Mouse (Mus musculus): Measurements from ENCODE around the gene Nrxn3. TPM values are rescaled to one million over a fixed set of nuclear protein-coding genes. Genes with fewer than 3 reads are reported as not detected.

Gene Nrxn3
- polyA plus RNA-seq, 1 experiment from 2014 or later = 2.7 TPM

GRCm38 (mm10) chr12:88818622-88819334 is 96.1 kb downstream of the Nrxn3 start:
- H3K4me2 ChIP-seq = no peak overlapping the region
- WGBS = 66% methylated on average over 4 of the region's 4 CpGs

GRCm38 (mm10) chr12:88819335-88819709 is 96.6 kb downstream of the Nrxn3 start:
- 58% methylated on average over 5 of the region's 5 CpGs for WGBS
- Histone ChIP-seq H3K4me1 (no peaks in the 10 kb centered on the region), H3K27ac (no peak overlapping the region), H3K4me2 (no peak overlapping the region), H3K27me3 (no peaks in the 10 kb centered on the region), H3K9me3 (no peaks in the 10 kb centered on the region), H3K4me3 (no peak overlapping the region), H3K36me3 (no peaks in the 10 kb centered on the region), H3K9ac (no peak overlapping the region)
- no peak for ATAC-seq (ENCODE audit: borderline replicate concordance, extremely low read depth, low FRiP score, low TSS enrichment)

More at GRCm38 (mm10) chr12:88818622-88819334, 96.1 kb downstream of the Nrxn3 start:
- H3K27me3 ChIP-seq = no peaks in the 10 kb centered on the region
- no peak overlapping the region for H3K4me3 ChIP-seq
- H3K27ac ChIP-seq = no peak overlapping the region
- H3K36me3 ChIP-seq = no peaks in the 10 kb centered on the region
- H3K9ac ChIP-seq = no peak overlapping the region
- no peaks in the 10 kb centered on the region for H3K9me3 ChIP-seq
- H3K4me1 ChIP-seq = no peaks in the 10 kb centered on the region
- no peak for ATAC-seq (ENCODE audit: borderline replicate concordance, extremely low read depth, low FRiP score, low TSS enrichment)

- ATAC-seq (ENCODE audit: borderline replicate concordance, extremely low read depth, low FRiP score, low TSS enrichment) = no peak
These were observed 97.5 kb downstream of the Nrxn3 start for GRCm38 (mm10) chr12:88820131-88820530.

GRCm38 (mm10) chr12:88830851-88831250 is 108.2 kb downstream of the Nrxn3 start:
- Histone ChIP-seq H3K4me1 (no peaks in the 10 kb centered on the region), H3K27ac (no peak overlapping the region), H3K9ac (no peak overlapping the region), H3K27me3 (no peaks in the 10 kb centered on the region), H3K36me3 (no peaks in the 10 kb centered on the region), H3K9me3 (no peaks in the 10 kb centered on the region), H3K4me3 (no peak overlapping the region), H3K4me2 (no peak overlapping the region)
- ATAC-seq (ENCODE audit: borderline replicate concordance, extremely low read depth, low FRiP score, low TSS enrichment) = no peak
- WGBS = 84% methylated on average over 1 of the region's 1 CpGs

More at GRCm38 (mm10) chr12:88820131-88820530, 97.5 kb downstream of the Nrxn3 start:
- no peak overlapping the region for H3K27ac ChIP-seq
- WGBS = 22% methylated on average over 3 of the region's 3 CpGs
- H3K4me2 ChIP-seq = no peak overlapping the region
- no peaks in the 10 kb centered on the region for H3K9me3 ChIP-seq
- H3K36me3 ChIP-seq = no peaks in the 10 kb centered on the region
- H3K4me1 ChIP-seq = no peaks in the 10 kb centered on the region
- H3K4me3 ChIP-seq = no peak overlapping the region
- no peaks in the 10 kb centered on the region for H3K27me3 ChIP-seq
- no peak overlapping the region for H3K9ac ChIP-seq

DNA sequence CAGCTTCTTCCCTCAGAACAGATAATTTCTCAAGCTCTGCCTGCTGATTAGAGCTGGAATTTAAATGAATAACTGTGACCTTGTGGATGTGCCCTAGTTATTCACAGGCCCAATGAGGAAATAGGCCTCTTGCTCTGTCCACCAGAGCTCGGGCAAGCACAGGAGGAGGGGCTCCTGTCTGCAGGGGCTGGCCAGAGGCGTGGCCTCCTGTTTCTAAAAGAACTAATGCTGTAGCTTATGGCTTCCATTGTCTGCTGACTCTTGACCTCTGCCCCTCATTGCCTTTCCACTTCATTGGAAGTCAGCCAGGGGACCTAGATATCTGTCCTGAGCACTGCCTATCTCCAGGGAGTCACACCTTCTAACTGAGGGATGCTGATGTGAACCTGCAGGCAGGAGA is 113.1 kb downstream of the Nrxn3 start:
- 16% methylated on average over 2 of the region's 2 CpGs for WGBS
- Histone ChIP-seq H3K36me3 (no peaks in the 10 kb centered on the region), H3K9me3 (no peaks in the 10 kb centered on the region), H3K27me3 (no peaks in the 10 kb centered on the region), H3K4me2 (no peak overlapping the region), H3K4me3 (no peak overlapping the region), H3K4me1 (no peaks in the 10 kb centered on the region), H3K27ac (no peak overlapping the region), H3K9ac (no peak overlapping the region)
- no peak for ATAC-seq (ENCODE audit: borderline replicate concordance, extremely low read depth, low FRiP score, low TSS enrichment)

DNA sequence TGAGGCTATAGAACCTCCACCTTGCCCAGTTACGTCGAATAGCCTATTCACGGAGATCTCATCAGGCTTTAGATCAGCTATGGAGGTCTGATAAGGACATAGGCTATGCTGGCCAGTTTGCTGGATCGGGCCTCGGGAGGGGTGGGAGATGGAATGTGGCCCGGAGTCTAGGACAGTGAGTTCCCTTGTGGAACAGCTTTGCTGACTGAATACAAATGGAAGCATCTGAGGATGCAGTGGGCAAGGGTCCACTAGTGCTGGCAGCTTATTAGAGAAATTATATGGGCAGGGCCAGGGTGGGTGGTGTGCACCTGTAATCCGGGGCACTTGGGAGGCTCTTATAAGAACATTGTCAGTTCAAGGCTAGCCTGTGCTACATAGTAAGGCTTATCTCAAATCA is 117.0 kb downstream of the Nrxn3 start:
- WGBS = 85% methylated on average over 7 of the region's 7 CpGs
- no peak overlapping the region for H3K4me2 ChIP-seq
- no peak overlapping the region for H3K9ac ChIP-seq

GRCm38 (mm10) chr12:88841350-88841749 is 118.7 kb downstream of the Nrxn3 start:
- H3K9ac ChIP-seq = no peak overlapping the region

More for the DNA sequence above, 117.0 kb downstream of the Nrxn3 start:
- no peak for ATAC-seq (ENCODE audit: borderline replicate concordance, extremely low read depth, low FRiP score, low TSS enrichment)
- no peaks in the 10 kb centered on the region for H3K9me3 ChIP-seq
- no peak overlapping the region for H3K4me3 ChIP-seq
- H3K36me3 ChIP-seq = no peaks in the 10 kb centered on the region
- no peaks in the 10 kb centered on the region for H3K27me3 ChIP-seq
- no peak overlapping the region for H3K27ac ChIP-seq
- no peaks in the 10 kb centered on the region for H3K4me1 ChIP-seq

GRCm38 (mm10) chr12:88850400-88851179 is 127.9 kb downstream of the Nrxn3 start:
- no peak overlapping the region for H3K4me2 ChIP-seq
- H3K36me3 ChIP-seq = no peaks in the 10 kb centered on the region
- H3K9me3 ChIP-seq = no peaks in the 10 kb centered on the region
- ATAC-seq (ENCODE audit: borderline replicate concordance, extremely low read depth, low FRiP score, low TSS enrichment) = no peak
- H3K4me3 ChIP-seq = no peak overlapping the region
- no peak overlapping the region for H3K9ac ChIP-seq
- no peak overlapping the region for H3K27ac ChIP-seq
- no peaks in the 10 kb centered on the region for H3K27me3 ChIP-seq
- WGBS = 34% methylated on average over 6 of the region's 6 CpGs
- H3K4me1 ChIP-seq = no peaks in the 10 kb centered on the region

More at GRCm38 (mm10) chr12:88841350-88841749, 118.7 kb downstream of the Nrxn3 start:
- no peaks in the 10 kb centered on the region for H3K9me3 ChIP-seq
- H3K4me1 ChIP-seq = no peaks in the 10 kb centered on the region
- no peak for ATAC-seq (ENCODE audit: borderline replicate concordance, extremely low read depth, low FRiP score, low TSS enrichment)
- 85% methylated on average over 6 of the region's 6 CpGs for WGBS
- H3K4me2 ChIP-seq = no peak overlapping the region
- no peaks in the 10 kb centered on the region for H3K36me3 ChIP-seq
- no peaks in the 10 kb centered on the region for H3K27me3 ChIP-seq
- H3K27ac ChIP-seq = no peak overlapping the region
- H3K4me3 ChIP-seq = no peak overlapping the region

DNA sequence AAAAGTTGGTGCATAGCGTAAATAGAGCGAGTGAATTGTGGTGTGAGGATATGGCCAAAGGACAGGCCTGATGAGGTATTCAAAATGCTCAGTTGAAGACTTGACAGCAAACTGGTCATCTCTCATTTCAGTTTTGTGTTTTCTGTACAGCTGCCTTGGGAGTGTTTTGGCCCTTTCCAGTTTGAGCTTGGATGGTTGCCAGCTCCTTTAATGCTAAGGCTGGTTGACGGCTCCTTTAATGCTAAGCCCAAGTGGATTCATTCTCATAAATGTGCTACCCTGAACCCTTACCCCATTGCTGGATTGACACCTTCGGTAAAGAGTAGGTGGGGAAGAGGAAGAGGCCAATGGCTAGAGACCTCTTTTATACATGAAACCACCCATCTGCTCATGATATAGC is 131.4 kb downstream of the Nrxn3 start:
- H3K27ac ChIP-seq = no peak overlapping the region
- H3K4me1 ChIP-seq = no peaks in the 10 kb centered on the region
- no peaks in the 10 kb centered on the region for H3K27me3 ChIP-seq
- no peaks in the 10 kb centered on the region for H3K36me3 ChIP-seq
- ATAC-seq (ENCODE audit: borderline replicate concordance, extremely low read depth, low FRiP score, low TSS enrichment) = no peak
- no peak overlapping the region for H3K4me3 ChIP-seq
- no peaks in the 10 kb centered on the region for H3K9me3 ChIP-seq
- no peak overlapping the region for H3K9ac ChIP-seq
- H3K4me2 ChIP-seq = no peak overlapping the region
- WGBS = 54% methylated on average over 4 of the region's 4 CpGs

GRCm38 (mm10) chr12:88857701-88858100 is 135.0 kb downstream of the Nrxn3 start:
- Histone ChIP-seq H3K9ac (no peak overlapping the region), H3K4me1 (no peaks in the 10 kb centered on the region), H3K27me3 (no peaks in the 10 kb centered on the region), H3K36me3 (no peaks in the 10 kb centered on the region), H3K9me3 (no peaks in the 10 kb centered on the region), H3K27ac (no peak overlapping the region), H3K4me2 (no peak overlapping the region), H3K4me3 (no peak overlapping the region)
- no peak for ATAC-seq (ENCODE audit: borderline replicate concordance, extremely low read depth, low FRiP score, low TSS enrichment)
- WGBS = 74% methylated on average over 2 of the region's 2 CpGs

DNA sequence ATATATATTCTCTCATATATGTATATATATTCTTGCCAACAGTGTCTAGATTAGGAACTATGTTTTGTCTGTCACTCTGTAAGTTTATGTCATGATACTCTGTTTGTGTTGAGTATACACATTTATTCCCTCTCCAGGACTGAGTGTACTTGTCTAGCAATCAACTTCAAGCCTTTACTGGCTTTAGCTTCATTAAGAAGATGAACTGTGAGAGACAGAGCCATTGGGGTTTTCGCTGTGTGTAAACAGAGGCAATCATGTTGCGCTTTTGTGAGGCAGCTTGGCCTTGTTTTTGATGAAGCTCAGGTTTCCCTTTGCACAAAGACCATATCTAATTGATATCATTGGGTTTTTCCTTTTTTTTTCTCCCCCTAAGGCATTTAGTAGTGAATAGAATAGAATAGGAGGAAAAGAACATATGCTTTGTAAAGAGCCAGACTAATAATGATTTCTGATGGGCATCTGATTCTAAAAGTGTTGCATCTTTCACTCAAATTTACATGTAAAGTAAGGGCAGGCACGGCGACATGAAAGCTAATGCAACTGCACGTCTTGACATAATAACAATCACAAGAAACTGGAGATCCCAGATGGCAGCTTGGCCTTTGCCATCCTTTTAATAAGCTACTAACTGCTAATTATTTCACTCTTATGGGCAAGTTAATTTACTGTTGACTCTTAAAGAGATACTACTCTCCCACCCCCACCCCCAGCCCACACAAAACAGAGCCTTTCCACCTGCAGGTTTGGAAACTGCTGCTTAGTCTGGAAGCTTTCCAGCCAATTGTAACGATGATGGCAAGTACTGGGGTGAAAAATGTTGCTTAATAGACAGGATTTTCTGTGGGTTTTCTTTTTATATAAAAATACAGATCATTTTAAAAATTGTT is 137.0 kb downstream of the Nrxn3 start:
- H3K4me1 ChIP-seq = no peaks in the 10 kb centered on the region
- no peak overlapping the region for H3K9ac ChIP-seq
- no peak overlapping the region for H3K27ac ChIP-seq
- WGBS = 70% methylated on average over 6 of the region's 6 CpGs
- H3K9me3 ChIP-seq = no peaks in the 10 kb centered on the region
- no peak overlapping the region for H3K4me3 ChIP-seq
- H3K4me2 ChIP-seq = no peak overlapping the region
- H3K27me3 ChIP-seq = no peaks in the 10 kb centered on the region
- ATAC-seq (ENCODE audit: borderline replicate concordance, extremely low read depth, low FRiP score, low TSS enrichment) = no peak
- H3K36me3 ChIP-seq = no peaks in the 10 kb centered on the region

All from lung, embryonic 15.5 days (tissue).